Mouse (Mus musculus): ENCODE results near the gene Hist2h2be. TPM values are rescaled to one million over a fixed set of nuclear protein-coding genes. Genes with fewer than 3 reads are reported as not detected.

Gene Hist2h2be
- polyA plus RNA-seq, 1 experiment, result 13.2 TPM

Other genes starting within 250 kb of the Hist2h2be start
- gene Plekho1, start 225.1 kb upstream of the Hist2h2be start, polyA plus RNA-seq (2012; ENCODE audit: insufficient read depth, insufficient read length, missing spikeins), result 8.8 and 13.9 TPM in 2 replicates
- gene Vps45, start 162.7 kb upstream of the Hist2h2be start, polyA plus RNA-seq (2012; ENCODE audit: insufficient read depth, insufficient read length, missing spikeins), result 16.6 and 23.7 TPM in 2 replicates
- 6.9 and 8.3 TPM in 2 replicates for gene Otud7b, start 116.6 kb upstream of the Hist2h2be start, polyA plus RNA-seq (2012; ENCODE audit: insufficient read depth, insufficient read length, missing spikeins)
- 2.8 and 2.9 TPM in 2 replicates for gene Mtmr11, start 59.1 kb upstream of the Hist2h2be start, polyA plus RNA-seq (2012; ENCODE audit: insufficient read depth, insufficient read length, missing spikeins)
- gene Sf3b4, start 48.8 kb upstream of the Hist2h2be start, polyA plus RNA-seq (2012; ENCODE audit: insufficient read depth, insufficient read length, missing spikeins), result 11.4 and 13.6 TPM in 2 replicates
- gene Sv2a, start 40.0 kb upstream of the Hist2h2be start, polyA plus RNA-seq (2012; ENCODE audit: insufficient read depth, insufficient read length, missing spikeins), result not detected in 2 replicates
- 36.7 and 42.5 TPM in 2 replicates for gene Bola1, start 1.4 kb upstream of the Hist2h2be start, polyA plus RNA-seq (2012; ENCODE audit: insufficient read depth, insufficient read length, missing spikeins)
- not detected in 2 replicates for gene Hist2h2ab, start 1.3 kb upstream of the Hist2h2be start, polyA plus RNA-seq (2012; ENCODE audit: insufficient read depth, insufficient read length, missing spikeins)
- not detected in 2 replicates for gene Hist2h2ac, start 239 bp upstream of the Hist2h2be start, polyA plus RNA-seq (2012; ENCODE audit: insufficient read depth, insufficient read length, missing spikeins)
- 3.3 and 5.7 TPM in 2 replicates for gene Hist2h3c2, start 18.0 kb downstream of the Hist2h2be start, polyA plus RNA-seq (2012; ENCODE audit: insufficient read depth, insufficient read length, missing spikeins)
- 115 and 122 TPM in 2 replicates for gene Hist2h2aa2, start 19.2 kb downstream of the Hist2h2be start, polyA plus RNA-seq (2012; ENCODE audit: insufficient read depth, insufficient read length, missing spikeins)
- not detected in 2 replicates for gene Hist2h2aa1, start 24.4 kb downstream of the Hist2h2be start, polyA plus RNA-seq (2012; ENCODE audit: insufficient read depth, insufficient read length, missing spikeins)
- gene Hist2h3c1, start 25.6 kb downstream of the Hist2h2be start, polyA plus RNA-seq (2012; ENCODE audit: insufficient read depth, insufficient read length, missing spikeins), result not detected in 2 replicates
- 0.83 and 1.6 TPM in 2 replicates for gene Hist2h4, start 42.2 kb downstream of the Hist2h2be start, polyA plus RNA-seq (2012; ENCODE audit: insufficient read depth, insufficient read length, missing spikeins)
- not detected in 2 replicates for gene Hist2h3b, start 47.5 kb downstream of the Hist2h2be start, polyA plus RNA-seq (2012; ENCODE audit: insufficient read depth, insufficient read length, missing spikeins)
- not detected in 2 replicates for gene Hist2h2bb, start 48.6 kb downstream of the Hist2h2be start, polyA plus RNA-seq (2012; ENCODE audit: insufficient read depth, insufficient read length, missing spikeins)
- gene Fcgr1, start 72.8 kb downstream of the Hist2h2be start, polyA plus RNA-seq (2012; ENCODE audit: insufficient read depth, insufficient read length, missing spikeins), result 1.3 and 2.1 TPM in 2 replicates
- not detected in 2 replicates for gene BC107364, start 231.2 kb downstream of the Hist2h2be start, polyA plus RNA-seq (2012; ENCODE audit: insufficient read depth, insufficient read length, missing spikeins)

Data from brown adipose tissue, adult 24 weeks (tissue).